Mouse (Mus musculus): Measurements from ENCODE around the gene Gemin7. TPM values are rescaled to one million over a fixed set of nuclear protein-coding genes. Genes with fewer than 3 reads are reported as not detected.

Gene Gemin7
- polyA plus RNA-seq, 1 experiment from 2014 or later, result 127 TPM

- H3K27ac ChIP-seq (ENCODE audit: low read length), result no peak overlapping the region
- H3K4me3 ChIP-seq (ENCODE audit: low read length), result peak overlapping the region; percentile 55
- H3K4me2 ChIP-seq (ENCODE audit: low read depth, low read length), result peak overlapping the region; percentile 82
- H3K36me3 ChIP-seq (ENCODE audit: control insufficient read depth, insufficient read depth), result peaks cover 4% of the 10 kb centered on the region; the same call in 1 of the 2 replicates
- H3K9me3 ChIP-seq (replicated peaks; ENCODE audit: control insufficient read depth, low read length), result no peaks in the 10 kb centered on the region
- peaks cover 54% of the 10 kb centered on the region for H3K27me3 ChIP-seq (ENCODE audit: control insufficient read depth, insufficient read depth, low read length)
- 14% methylated on average over 24 of the region's 24 CpGs for WGBS
- ATAC-seq (replicated peaks; ENCODE audit: extremely low read depth, insufficient read depth, low FRiP score), result no peak; the same call in 1 of the 2 replicates
- H3K4me1 ChIP-seq (ENCODE audit: control insufficient read depth, insufficient read depth, low read length), result peaks cover 21% of the 10 kb centered on the region
- H3K9ac ChIP-seq (ENCODE audit: low read length), result peak overlapping the region; percentile 61
Observed at GRCm38 (mm10) chr7:19524420-19525104, 52.8 kb downstream of the Gemin7 start.

GRCm38 (mm10) chr7:19523757-19524419 is 53.5 kb downstream of the Gemin7 start:
- H3K36me3 ChIP-seq (ENCODE audit: control insufficient read depth, insufficient read depth), result no peaks in the 10 kb centered on the region
- peaks cover 21% of the 10 kb centered on the region for H3K4me1 ChIP-seq (ENCODE audit: control insufficient read depth, insufficient read depth, low read length)
- peaks cover 61% of the 10 kb centered on the region for H3K27me3 ChIP-seq (ENCODE audit: control insufficient read depth, insufficient read depth, low read length)
- 1% methylated on average over 64 of the region's 64 CpGs for WGBS
- H3K9me3 ChIP-seq (replicated peaks; ENCODE audit: control insufficient read depth, low read length), result no peaks in the 10 kb centered on the region
- peak overlapping the region; percentile 61 for H3K9ac ChIP-seq (ENCODE audit: low read length)
- H3K4me3 ChIP-seq (ENCODE audit: low read length), result peak overlapping the region; percentile 55
- ATAC-seq (replicated peaks; ENCODE audit: extremely low read depth, insufficient read depth, low FRiP score), result peak; percentile 63
- no peak overlapping the region for H3K27ac ChIP-seq (ENCODE audit: low read length)
- peak overlapping the region; percentile 82 for H3K4me2 ChIP-seq (ENCODE audit: low read depth, low read length)

GRCm38 (mm10) chr7:19523017-19523756 is 54.2 kb downstream of the Gemin7 start:
- H3K27me3 ChIP-seq (ENCODE audit: control insufficient read depth, insufficient read depth, low read length), result peaks cover 68% of the 10 kb centered on the region
- no peaks in the 10 kb centered on the region for H3K36me3 ChIP-seq (ENCODE audit: control insufficient read depth, insufficient read depth)
- peaks cover 21% of the 10 kb centered on the region for H3K4me1 ChIP-seq (ENCODE audit: control insufficient read depth, insufficient read depth, low read length)
- H3K9ac ChIP-seq (ENCODE audit: low read length), result no peak overlapping the region
- no peak overlapping the region for H3K27ac ChIP-seq (ENCODE audit: low read length)
- H3K4me2 ChIP-seq (ENCODE audit: low read depth, low read length), result peak overlapping the region; percentile 82
- ATAC-seq (replicated peaks; ENCODE audit: extremely low read depth, insufficient read depth, low FRiP score), result no peak
- H3K9me3 ChIP-seq (replicated peaks; ENCODE audit: control insufficient read depth, low read length), result no peaks in the 10 kb centered on the region
- 7% methylated on average over 72 of the region's 72 CpGs for WGBS
- peak overlapping the region; percentile 55 for H3K4me3 ChIP-seq (ENCODE audit: low read length)

- Histone ChIP-seq H3K27ac (ENCODE audit: low read length) (no peak overlapping the region), H3K9ac (ENCODE audit: low read length) (peak overlapping the region; percentile 66), H3K4me1 (ENCODE audit: control insufficient read depth, insufficient read depth, low read length) (peaks cover 21% of the 10 kb centered on the region), H3K36me3 (ENCODE audit: control insufficient read depth, insufficient read depth) (no peaks in the 10 kb centered on the region), H3K4me2 (ENCODE audit: low read depth, low read length) (peak overlapping the region; percentile 63), H3K27me3 (ENCODE audit: control insufficient read depth, insufficient read depth, low read length) (peaks cover 73% of the 10 kb centered on the region), H3K4me3 (ENCODE audit: low read length) (peak overlapping the region; percentile 40), H3K9me3 (replicated peaks; ENCODE audit: control insufficient read depth, low read length) (no peaks in the 10 kb centered on the region)
- WGBS, result 3% methylated on average over 22 of the region's 23 CpGs
- no peak for ATAC-seq (replicated peaks; ENCODE audit: extremely low read depth, insufficient read depth, low FRiP score)
Observed at GRCm38 (mm10) chr7:19520032-19520431, 57.4 kb downstream of the Gemin7 start.

- no peak within 1 kb of the TSS for H3K9ac ChIP-seq (ENCODE audit: low read length)
- H3K36me3 ChIP-seq (ENCODE audit: control insufficient read depth, insufficient read depth), result no peaks in the 10 kb centered on the region
- H3K4me1 ChIP-seq (ENCODE audit: control insufficient read depth, insufficient read depth, low read length), result peaks cover 5% of the 10 kb centered on the region
- no peak within 1 kb of the TSS for H3K4me3 ChIP-seq (ENCODE audit: low read length)
- H3K9me3 ChIP-seq (replicated peaks; ENCODE audit: control insufficient read depth, low read length), result no peaks in the 10 kb centered on the region
- H3K27me3 ChIP-seq (ENCODE audit: control insufficient read depth, insufficient read depth, low read length), result peaks cover 51% of the 10 kb centered on the region
- no peak for ATAC-seq (replicated peaks; ENCODE audit: extremely low read depth, insufficient read depth, low FRiP score)
- H3K27ac ChIP-seq (ENCODE audit: low read length), result no peak within 1 kb of the TSS
- peak within 1 kb of the TSS; percentile 41 for H3K4me2 ChIP-seq (ENCODE audit: low read depth, low read length)
- WGBS, result 8% methylated on average over 21 of the region's 29 CpGs
Observed at GRCm38 (mm10) chr7:19517652-19518365, 59.6 kb downstream of the Gemin7 start, which contains the start of gene Nkpd1. Gene Nkpd1, plus strand, starts transcription at chr7:19517838.

Other genes starting within 250 kb of the Gemin7 start
- 61.0 and 62.4 TPM in 2 replicates for gene Ercc1, start 232.8 kb downstream of the Gemin7 start, polyA plus RNA-seq (2015; fragmentation: Nextera tagmentation; extraction: Ambion mirVana)
- gene Cd3eap, start 218.1 kb downstream of the Gemin7 start, polyA plus RNA-seq (2015; fragmentation: Nextera tagmentation; extraction: Ambion mirVana), result 16.2 and 16.7 TPM in 2 replicates
- gene Ppp1r13l, start 217.8 kb downstream of the Gemin7 start, polyA plus RNA-seq (2015; fragmentation: Nextera tagmentation; extraction: Ambion mirVana), result 13.6 and 14.2 TPM in 2 replicates
- gene Ercc2, start 195.6 kb downstream of the Gemin7 start, polyA plus RNA-seq (2015; fragmentation: Nextera tagmentation; extraction: Ambion mirVana), result 11.1 and 12.8 TPM in 2 replicates
- 4.1 and 5.0 TPM in 2 replicates for gene Klc3, start 173.5 kb downstream of the Gemin7 start, polyA plus RNA-seq (2015; fragmentation: Nextera tagmentation; extraction: Ambion mirVana)
- gene Ckm, start 172.8 kb downstream of the Gemin7 start, polyA plus RNA-seq (2015; fragmentation: Nextera tagmentation; extraction: Ambion mirVana), result 2,882 and 3,117 TPM in 2 replicates
- gene Mark4, start 118.8 kb downstream of the Gemin7 start, polyA plus RNA-seq (2015; fragmentation: Nextera tagmentation; extraction: Ambion mirVana), result 4.5 and 6.2 TPM in 2 replicates
- gene Exoc3l2, start 114.3 kb downstream of the Gemin7 start, polyA plus RNA-seq (2015; fragmentation: Nextera tagmentation; extraction: Ambion mirVana), result 0.50 and 0.59 TPM in 2 replicates
- 1.6 and 1.7 TPM in 2 replicates for gene Bloc1s3, start 69.2 kb downstream of the Gemin7 start, polyA plus RNA-seq (2015; fragmentation: Nextera tagmentation; extraction: Ambion mirVana)
- 73.2 and 83.4 TPM in 2 replicates for gene Trappc6a, start 69.2 kb downstream of the Gemin7 start, polyA plus RNA-seq (2015; fragmentation: Nextera tagmentation; extraction: Ambion mirVana)
- gene Nkpd1, start 59.8 kb downstream of the Gemin7 start, polyA plus RNA-seq (2015; fragmentation: Nextera tagmentation; extraction: Ambion mirVana), result 0.14 TPM in 1 of 2 replicates, not detected in the other
- 18.2 and 21.1 TPM in 2 replicates for gene Ppp1r37, start 14.5 kb downstream of the Gemin7 start, polyA plus RNA-seq (2015; fragmentation: Nextera tagmentation; extraction: Ambion mirVana)
- gene Zfp296, start 308 bp downstream of the Gemin7 start, polyA plus RNA-seq (2015; fragmentation: Nextera tagmentation; extraction: Ambion mirVana), result 0.24 and 0.66 TPM in 2 replicates
- 31.9 and 35.1 TPM in 2 replicates for gene Clasrp, start 26.9 kb upstream of the Gemin7 start, polyA plus RNA-seq (2015; fragmentation: Nextera tagmentation; extraction: Ambion mirVana)
- gene Relb, start 51.8 kb upstream of the Gemin7 start, polyA plus RNA-seq (2015; fragmentation: Nextera tagmentation; extraction: Ambion mirVana), result 8.3 and 12.4 TPM in 2 replicates
- gene Clptm1, start 87.4 kb upstream of the Gemin7 start, polyA plus RNA-seq (2015; fragmentation: Nextera tagmentation; extraction: Ambion mirVana), result 74.3 and 81.9 TPM in 2 replicates
- 1.2 and 2.6 TPM in 2 replicates for gene Apoc2, start 100.3 kb upstream of the Gemin7 start, polyA plus RNA-seq (2015; fragmentation: Nextera tagmentation; extraction: Ambion mirVana)
- 0.38 TPM in 1 of 2 replicates, not detected in the other for gene Gm44805, start 103.8 kb upstream of the Gemin7 start, polyA plus RNA-seq (2015; fragmentation: Nextera tagmentation; extraction: Ambion mirVana)
- gene Apoc4, start 103.9 kb upstream of the Gemin7 start, polyA plus RNA-seq (2015; fragmentation: Nextera tagmentation; extraction: Ambion mirVana), result 0.22 and 0.37 TPM in 2 replicates
- 8.9 and 9.2 TPM in 2 replicates for gene Apoc1, start 115.1 kb upstream of the Gemin7 start, polyA plus RNA-seq (2015; fragmentation: Nextera tagmentation; extraction: Ambion mirVana)
- gene Apoe, start 121.6 kb upstream of the Gemin7 start, polyA plus RNA-seq (2015; fragmentation: Nextera tagmentation; extraction: Ambion mirVana), result 588 and 662 TPM in 2 replicates
- gene Tomm40, start 137.8 kb upstream of the Gemin7 start, polyA plus RNA-seq (2015; fragmentation: Nextera tagmentation; extraction: Ambion mirVana), result 146 and 158 TPM in 2 replicates
- 63.5 and 76.8 TPM in 2 replicates for gene Nectin2, start 172.9 kb upstream of the Gemin7 start, polyA plus RNA-seq (2015; fragmentation: Nextera tagmentation; extraction: Ambion mirVana)
- gene Bcam, start 193.4 kb upstream of the Gemin7 start, polyA plus RNA-seq (2015; fragmentation: Nextera tagmentation; extraction: Ambion mirVana), result 413 and 444 TPM in 2 replicates
- gene Cblc, start 219.2 kb upstream of the Gemin7 start, polyA plus RNA-seq (2015; fragmentation: Nextera tagmentation; extraction: Ambion mirVana), result 1.2 and 2.0 TPM in 2 replicates
- gene Bcl3, start 245.2 kb upstream of the Gemin7 start, polyA plus RNA-seq (2015; fragmentation: Nextera tagmentation; extraction: Ambion mirVana), result 3.1 and 4.1 TPM in 2 replicates

All from heart, embryonic 16.5 days (tissue).